Mouse (Mus musculus) limb, embryonic 13.5 days (tissue): ENCODE measurements around the gene Ppm1h. TPM values are rescaled to one million over a fixed set of nuclear protein-coding genes. Genes with fewer than 3 reads are reported as not detected.

ENCODE experiments used
- ATAC-seq: fragments of 200-750 bp; cut with Nextera tagmentation; 2 replicates; pipeline ENCODE4 v1.8.0; 2017; ENCODE audit warnings: low read depth, moderate number of reproducible peaks, moderate TSS enrichment; ENCODE audit not compliant: low FRiP score
- H3K27ac ChIP-seq: fragments of 300-500 bp; sonication (generic); 2 replicates; pipeline ENCODE4 v1.5.1; 2015; ENCODE audit warnings: inconsistent platforms, mild to moderate bottlenecking, moderate library complexity
- H3K27me3 ChIP-seq: fragments of 300-500 bp; sonication (generic); 2 replicates; pipeline ENCODE4 v1.6.1; 2015; ENCODE audit warnings: mild to moderate bottlenecking, inconsistent platforms
- H3K36me3 ChIP-seq: fragments of 300-500 bp; sonication (generic); 2 replicates; pipeline ENCODE4 v1.6.1; 2015; ENCODE audit warnings: inconsistent platforms, mild to moderate bottlenecking, moderate library complexity
- H3K4me1 ChIP-seq: fragments of 300-500 bp; sonication (generic); 2 replicates; pipeline ENCODE4 v1.6.1; 2015; ENCODE audit warnings: inconsistent platforms
- H3K4me2 ChIP-seq: fragments of 300-500 bp; sonication (generic); replicated peaks from 2 replicates; pipeline ENCODE4 v1.6.1; 2015; ENCODE audit warnings: inconsistent platforms, mild to moderate bottlenecking, moderate library complexity
- H3K4me3 ChIP-seq: fragments of 300-500 bp; sonication (generic); 2 replicates; pipeline ENCODE4 v1.5.1; 2015; ENCODE audit warnings: moderate library complexity, mild to moderate bottlenecking, inconsistent platforms
- H3K9ac ChIP-seq: fragments of 300-500 bp; sonication (generic); 2 replicates; pipeline ENCODE4 v1.6.1; 2015; ENCODE audit warnings: mild to moderate bottlenecking, inconsistent platforms
- H3K9me3 ChIP-seq: fragments of 300-500 bp; sonication (generic); 2 replicates; pipeline ENCODE4 v1.6.1; 2016; ENCODE audit warnings: inconsistent platforms
- WGBS: fragments of 180-500 bp; shearing (Covaris S2); methylation state at CpG from one replicate; pipeline ENCODE4 v1.1.7; 2015; 5-methylcytosine and 5-hydroxymethylcytosine counted together
- polyA plus RNA-seq: library from polyadenylated mRNA; unstranded; fragments of >200 nt; fragmentation: Nextera tagmentation; extraction: Ambion mirVana; gene quantifications from 2 replicates; pipeline ENCODE4 v1.2.1, GENCODE M21; 2015

Ppm1h gene
- polyA plus RNA-seq, 1 experiment from 2014 or later = 4.1 TPM

DNA sequence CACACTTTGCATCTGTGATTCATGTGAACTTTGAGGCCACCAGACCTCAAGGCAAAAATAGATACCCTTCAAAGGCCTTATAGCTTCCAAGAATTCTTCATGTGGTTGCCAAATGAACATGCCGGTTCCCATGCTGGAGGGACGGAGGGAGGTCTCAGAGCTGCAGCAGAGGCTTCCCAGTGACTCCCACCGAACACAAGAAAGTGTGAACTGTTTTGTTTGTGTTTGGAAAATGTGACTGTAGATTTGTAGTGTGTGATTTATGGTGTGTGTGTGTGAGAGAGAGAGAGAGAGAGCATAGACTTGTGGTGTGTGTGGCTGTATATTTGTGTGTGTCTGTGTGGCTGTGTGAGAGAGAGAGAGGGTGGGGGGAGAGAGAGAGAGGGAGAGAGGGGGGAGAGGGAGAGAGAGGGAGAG lies 151.2 kb downstream of the Ppm1h start:
- no peaks in the 10 kb centered on the region for H3K9me3 ChIP-seq
- H3K27me3 ChIP-seq = no peaks in the 10 kb centered on the region
- H3K4me2 ChIP-seq = no peak overlapping the region
- no peak overlapping the region for H3K9ac ChIP-seq
- 35% methylated on average over 3 of the region's 3 CpGs for WGBS
- H3K36me3 ChIP-seq = no peaks in the 10 kb centered on the region
- H3K27ac ChIP-seq = no peak overlapping the region
- no peak overlapping the region for H3K4me3 ChIP-seq
- H3K4me1 ChIP-seq = peaks cover 24% of the 10 kb centered on the region
- no peak for ATAC-seq

DNA sequence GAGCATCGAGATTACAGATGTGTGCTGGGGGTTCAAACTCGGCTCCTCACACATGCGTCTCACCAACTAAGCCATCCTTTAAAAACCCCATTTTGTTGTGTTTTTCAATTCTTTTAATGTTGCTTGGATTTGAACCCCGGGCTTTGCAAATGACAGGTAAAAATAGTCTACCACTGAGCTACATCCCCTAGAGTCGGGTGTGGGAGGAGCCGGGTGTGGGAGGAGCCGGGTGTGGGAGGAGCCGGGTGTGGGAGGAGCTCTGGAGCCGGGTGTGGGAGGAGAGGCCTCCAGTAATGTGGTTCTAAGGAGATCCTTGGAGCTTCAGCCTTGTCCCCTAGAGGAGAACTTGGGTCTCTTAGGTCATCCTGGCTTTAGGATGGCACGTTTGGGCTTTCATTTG lies 152.1 kb downstream of the Ppm1h start:
- H3K9me3 ChIP-seq = no peaks in the 10 kb centered on the region
- WGBS = 94% methylated on average over 10 of the region's 10 CpGs

DNA sequence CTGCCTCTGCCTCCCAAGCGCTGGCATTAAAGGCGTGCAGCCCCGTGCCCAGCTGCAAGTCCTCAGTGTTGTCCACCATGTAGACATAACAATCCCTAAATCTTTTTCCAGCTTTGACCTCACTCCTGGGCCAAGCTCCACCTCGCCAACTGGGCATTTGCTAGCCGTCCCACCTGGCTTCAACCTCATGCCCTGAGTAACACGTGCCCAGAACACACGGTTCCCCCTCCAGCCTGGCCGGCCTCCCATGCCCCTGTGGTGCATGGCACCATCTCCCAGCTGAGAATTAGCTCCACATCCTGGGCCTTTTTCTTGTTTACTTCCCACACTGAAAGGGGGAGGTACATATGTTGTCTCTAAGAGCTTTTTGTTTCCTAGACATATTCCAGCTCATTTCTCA lies 163.5 kb downstream of the Ppm1h start:
- Histone ChIP-seq H3K36me3 (no peaks in the 10 kb centered on the region), H3K9ac (no peak overlapping the region), H3K9me3 (peaks cover 9% of the 10 kb centered on the region; the same call in 1 of the 2 replicates), H3K27ac (no peak overlapping the region), H3K27me3 (no peaks in the 10 kb centered on the region), H3K4me1 (peaks cover 12% of the 10 kb centered on the region), H3K4me2 (no peak overlapping the region), H3K4me3 (no peak overlapping the region)
- 93% methylated on average over 8 of the region's 8 CpGs for WGBS
- no peak for ATAC-seq

More for the DNA sequence above, 152.1 kb downstream of the Ppm1h start:
- Histone ChIP-seq H3K9ac (no peak overlapping the region), H3K27ac (no peak overlapping the region), H3K27me3 (no peaks in the 10 kb centered on the region), H3K4me2 (no peak overlapping the region), H3K4me3 (no peak overlapping the region), H3K4me1 (peaks cover 21% of the 10 kb centered on the region), H3K36me3 (no peaks in the 10 kb centered on the region)
- ATAC-seq = no peak

DNA sequence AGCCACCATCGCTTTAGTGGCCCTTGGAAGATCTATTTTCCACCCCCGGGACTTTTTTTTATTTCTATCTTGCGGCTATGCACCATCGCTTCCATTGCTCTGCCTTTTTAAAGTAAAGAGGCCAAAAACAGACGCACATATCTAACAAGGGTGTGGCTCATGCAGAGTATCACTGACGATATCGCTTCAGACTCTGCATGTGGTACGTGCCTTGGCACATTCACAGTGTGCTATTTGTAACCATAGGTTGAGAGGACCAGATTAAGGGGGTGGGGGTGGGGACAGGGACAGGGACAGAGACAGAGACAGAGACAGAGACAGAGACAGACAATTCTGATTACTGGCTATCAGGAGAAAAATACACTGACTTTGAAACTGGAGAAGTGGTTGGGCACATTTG lies 164.4 kb downstream of the Ppm1h start:
- Histone ChIP-seq H3K27me3 (no peaks in the 10 kb centered on the region), H3K9ac (no peak overlapping the region), H3K4me1 (peaks cover 22% of the 10 kb centered on the region), H3K27ac (no peak overlapping the region), H3K4me3 (no peak overlapping the region), H3K9me3 (peaks cover 9% of the 10 kb centered on the region; the same call in 1 of the 2 replicates), H3K4me2 (no peak overlapping the region), H3K36me3 (no peaks in the 10 kb centered on the region)
- ATAC-seq = no peak
- whole genome bisulfite sequencing = 91% methylated on average over 8 of the region's 8 CpGs

DNA sequence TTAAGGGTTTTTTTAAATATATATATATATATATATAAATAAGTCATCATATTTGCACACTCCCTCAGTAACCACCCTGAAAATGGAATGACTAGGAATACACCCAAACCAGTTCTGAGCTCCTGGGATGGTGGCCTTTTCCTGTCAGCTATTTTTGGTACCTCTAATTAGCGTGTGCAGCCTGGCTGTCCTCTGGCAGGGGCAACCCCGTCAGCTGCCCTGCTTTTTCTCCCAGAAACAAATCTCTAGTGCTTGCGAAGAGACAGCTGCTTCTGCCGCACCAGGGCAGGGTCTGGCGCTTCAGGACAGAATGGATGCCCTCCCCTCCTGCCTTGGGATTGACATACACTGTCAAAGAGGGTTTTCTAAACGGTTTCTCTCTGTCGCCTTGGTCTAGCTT lies 166.9 kb downstream of the Ppm1h start:
- Histone ChIP-seq H3K4me1 (peaks cover 31% of the 10 kb centered on the region), H3K4me2 (no peak overlapping the region), H3K36me3 (no peaks in the 10 kb centered on the region), H3K9ac (no peak overlapping the region), H3K27me3 (no peaks in the 10 kb centered on the region), H3K9me3 (peaks cover 5% of the 10 kb centered on the region; the same call in 1 of the 2 replicates), H3K4me3 (no peak overlapping the region), H3K27ac (peak overlapping the region; percentile 69; the same call in 1 of the 2 replicates)
- 52% methylated on average over 7 of the region's 7 CpGs for WGBS
- peak; percentile 71 for ATAC-seq

DNA sequence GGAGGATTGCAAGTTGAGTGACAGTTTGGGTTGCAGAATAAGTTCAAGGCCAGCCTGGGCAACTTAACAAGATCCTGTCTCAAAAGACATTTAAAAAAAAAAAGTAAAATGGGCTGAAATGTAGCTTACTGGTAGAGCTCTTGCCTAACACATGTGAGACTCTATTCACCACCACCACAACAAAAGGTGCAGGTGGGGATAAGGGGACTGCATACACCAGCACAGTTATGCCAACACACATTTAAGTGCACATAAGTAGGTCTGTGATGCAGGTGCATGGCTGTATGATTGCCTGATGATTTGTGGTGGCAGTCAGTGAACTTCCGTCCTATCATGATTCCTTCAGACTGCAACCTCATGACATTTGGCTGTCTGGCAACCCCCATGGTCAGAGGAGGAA lies 167.9 kb downstream of the Ppm1h start:
- Histone ChIP-seq H3K36me3 (no peaks in the 10 kb centered on the region), H3K9me3 (no peaks in the 10 kb centered on the region), H3K27me3 (no peaks in the 10 kb centered on the region), H3K4me1 (peaks cover 41% of the 10 kb centered on the region), H3K4me2 (no peak overlapping the region), H3K27ac (no peak overlapping the region), H3K9ac (no peak overlapping the region), H3K4me3 (no peak overlapping the region)
- 100% methylated on average over 1 of the region's 1 CpGs for WGBS
- ATAC-seq = no peak

DNA sequence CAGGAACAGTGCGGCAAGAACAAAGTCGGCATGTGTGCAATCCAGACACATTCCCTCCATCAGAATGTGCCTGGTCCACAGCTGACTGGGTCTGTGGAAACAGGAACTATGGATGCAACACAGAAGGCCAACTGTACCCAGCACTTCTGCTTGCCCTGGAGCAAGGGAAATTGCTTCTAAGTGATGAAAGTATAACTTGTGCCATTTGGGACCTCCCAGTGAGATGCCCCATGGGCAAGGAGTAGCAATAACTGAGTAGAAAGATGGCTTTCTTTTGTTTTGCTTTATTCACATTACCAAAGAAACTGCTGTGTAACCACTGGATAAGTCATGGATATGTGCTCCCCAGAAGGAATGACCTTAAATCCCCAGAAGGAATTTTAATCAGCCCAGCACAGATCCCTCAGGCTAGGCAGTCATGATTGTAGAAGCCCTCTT lies 169.5 kb downstream of the Ppm1h start:
- H3K9me3 ChIP-seq = no peaks in the 10 kb centered on the region
- WGBS = 58% methylated on average over 2 of the region's 2 CpGs
- no peak overlapping the region for H3K9ac ChIP-seq
- H3K36me3 ChIP-seq = no peaks in the 10 kb centered on the region
- H3K4me1 ChIP-seq = peaks cover 46% of the 10 kb centered on the region
- ATAC-seq = peak; percentile 38; the same call in 1 of the 2 replicates
- H3K27me3 ChIP-seq = no peaks in the 10 kb centered on the region
- H3K4me3 ChIP-seq = no peak overlapping the region
- H3K4me2 ChIP-seq = no peak overlapping the region
- peak overlapping the region; percentile 3; the same call in 1 of the 2 replicates for H3K27ac ChIP-seq

DNA sequence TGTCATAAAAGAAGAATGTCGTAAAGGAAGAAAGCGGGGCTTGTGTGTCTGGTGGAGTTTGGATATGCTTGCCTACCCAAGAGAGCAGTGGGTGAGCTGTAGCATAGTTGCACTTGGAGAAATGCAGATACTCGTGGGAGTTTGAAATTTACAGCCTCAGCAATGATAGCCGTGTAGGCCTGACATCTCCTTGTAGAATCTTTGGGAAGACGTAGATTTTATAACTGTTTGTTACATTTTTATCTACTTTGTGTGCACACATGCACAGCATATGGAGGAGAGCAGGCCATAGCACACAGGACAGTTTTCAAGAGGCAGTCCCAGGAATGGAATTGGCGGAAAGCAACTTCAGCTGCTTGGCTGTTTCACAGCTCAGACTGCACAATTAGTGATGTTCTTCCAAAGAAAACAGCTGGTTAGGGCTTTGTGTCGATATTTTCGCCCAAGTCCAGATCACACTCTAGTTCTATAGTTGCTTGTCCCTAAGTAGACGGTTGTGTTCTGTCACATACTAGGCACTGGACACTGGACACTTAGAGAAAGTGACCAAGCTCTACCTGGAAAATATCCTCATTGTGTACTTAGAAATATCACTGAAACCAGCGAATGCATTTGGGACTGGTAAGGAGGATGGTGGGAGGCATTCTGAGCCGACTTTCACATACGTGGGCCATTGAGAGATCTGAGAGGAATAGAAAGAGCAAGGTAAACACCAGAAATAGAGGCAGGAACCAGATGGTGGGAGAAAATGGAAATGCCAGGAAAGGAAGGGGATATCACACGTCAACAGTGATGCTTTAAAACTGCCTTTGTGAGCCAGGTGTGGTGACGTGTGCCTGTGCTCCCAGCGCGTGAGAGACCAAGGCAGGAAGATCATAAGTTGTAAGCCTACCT lies 173.0 kb downstream of the Ppm1h start:
- H3K27me3 ChIP-seq = no peaks in the 10 kb centered on the region
- 67% methylated on average over 16 of the region's 16 CpGs for WGBS
- no peak overlapping the region for H3K9ac ChIP-seq
- H3K27ac ChIP-seq = no peak overlapping the region
- no peak overlapping the region for H3K4me2 ChIP-seq
- H3K9me3 ChIP-seq = no peaks in the 10 kb centered on the region
- H3K36me3 ChIP-seq = no peaks in the 10 kb centered on the region
- no peak for ATAC-seq
- H3K4me3 ChIP-seq = no peak overlapping the region
- H3K4me1 ChIP-seq = peaks cover 52% of the 10 kb centered on the region

DNA sequence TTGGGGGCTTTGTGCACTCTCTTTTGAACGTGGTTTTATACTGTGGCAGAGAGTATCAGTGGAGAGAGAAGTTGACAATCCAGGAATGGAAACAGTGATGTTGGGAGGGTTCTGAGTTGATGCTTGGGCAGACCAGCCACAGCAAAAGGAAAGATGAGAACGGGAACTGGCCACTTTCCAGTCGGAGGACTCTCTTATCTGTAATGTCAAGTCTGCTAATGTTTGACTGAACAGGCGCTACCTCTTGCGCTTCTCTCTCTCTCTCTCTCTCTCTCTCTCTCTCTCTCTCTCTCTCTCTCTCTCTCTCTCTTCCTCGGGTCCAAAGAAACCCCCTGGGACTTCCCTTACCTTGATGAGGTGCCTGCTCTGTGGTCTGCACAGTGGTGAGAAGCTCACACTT lies 176.0 kb downstream of the Ppm1h start:
- no peaks in the 10 kb centered on the region for H3K27me3 ChIP-seq
- WGBS = 81% methylated on average over 6 of the region's 6 CpGs
- H3K27ac ChIP-seq = no peak overlapping the region
- no peak for ATAC-seq
- H3K36me3 ChIP-seq = no peaks in the 10 kb centered on the region
- no peak overlapping the region for H3K4me3 ChIP-seq
- no peaks in the 10 kb centered on the region for H3K9me3 ChIP-seq
- H3K9ac ChIP-seq = no peak overlapping the region
- H3K4me2 ChIP-seq = no peak overlapping the region
- peaks cover 32% of the 10 kb centered on the region for H3K4me1 ChIP-seq

DNA sequence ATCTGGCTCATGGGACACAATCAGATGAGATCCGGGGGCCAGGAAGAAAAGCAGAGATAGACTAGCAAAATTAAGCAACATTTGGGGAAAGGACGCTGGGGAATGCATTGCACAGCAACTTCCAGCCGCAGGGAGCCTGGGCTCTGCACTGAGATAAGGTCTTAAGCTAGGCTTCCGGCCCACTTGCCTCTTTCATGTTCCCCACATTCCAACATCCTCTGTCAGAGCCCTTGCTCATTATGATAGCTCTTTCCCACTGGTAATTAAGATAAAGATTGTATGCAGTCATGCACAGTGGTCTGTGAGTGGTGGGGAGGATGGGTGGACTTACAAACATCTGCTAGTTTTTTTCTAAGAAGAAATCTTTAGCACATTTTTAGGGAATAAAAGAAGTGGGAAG lies 176.6 kb downstream of the Ppm1h start:
- no peak overlapping the region for H3K4me3 ChIP-seq
- WGBS = 58% methylated on average over 4 of the region's 4 CpGs
- no peak overlapping the region for H3K4me2 ChIP-seq
- no peaks in the 10 kb centered on the region for H3K9me3 ChIP-seq
- no peaks in the 10 kb centered on the region for H3K36me3 ChIP-seq
- no peaks in the 10 kb centered on the region for H3K27me3 ChIP-seq
- H3K27ac ChIP-seq = no peak overlapping the region; the same call in 1 of the 2 replicates
- H3K4me1 ChIP-seq = peaks cover 32% of the 10 kb centered on the region
- no peak for ATAC-seq
- no peak overlapping the region for H3K9ac ChIP-seq

DNA sequence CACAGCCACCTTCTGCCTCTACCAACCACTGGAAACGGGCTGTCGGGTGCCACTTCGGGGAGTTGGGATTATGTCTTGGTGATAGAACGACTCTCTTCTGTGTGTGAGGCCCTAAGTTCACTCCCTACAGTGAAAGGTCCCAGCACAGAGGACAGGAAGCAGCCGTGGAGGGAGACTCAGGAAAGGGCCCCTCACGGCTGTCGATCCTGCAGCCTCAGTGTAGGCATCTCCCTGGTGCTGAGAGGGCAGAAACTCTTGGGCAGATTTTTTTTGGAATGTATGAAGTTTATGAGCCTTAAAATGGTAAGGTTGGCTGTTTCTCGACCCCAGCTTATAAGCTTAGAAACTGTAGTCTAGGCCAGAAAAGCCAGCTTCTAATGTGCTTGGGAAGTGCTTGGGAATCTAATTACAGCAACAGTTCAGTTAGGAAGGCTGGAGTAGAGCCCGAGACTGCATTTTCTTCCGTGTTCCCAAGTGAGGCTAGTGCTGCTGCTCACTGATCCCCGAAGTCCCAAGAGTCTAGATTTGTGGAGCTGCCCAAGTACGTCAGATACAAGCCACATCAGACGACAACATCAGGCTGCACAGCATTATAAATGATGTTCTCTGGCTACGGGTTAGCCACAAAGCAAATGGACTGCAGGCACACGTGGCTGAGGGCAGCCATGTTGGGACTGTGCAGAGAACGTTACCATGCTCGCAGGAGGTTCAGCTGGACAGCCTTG lies 177.6 kb downstream of the Ppm1h start:
- no peak for ATAC-seq
- WGBS = 65% methylated on average over 17 of the region's 17 CpGs
- no peaks in the 10 kb centered on the region for H3K9me3 ChIP-seq
- H3K9ac ChIP-seq = no peak overlapping the region
- H3K36me3 ChIP-seq = no peaks in the 10 kb centered on the region
- H3K4me1 ChIP-seq = peaks cover 25% of the 10 kb centered on the region
- no peak overlapping the region for H3K4me3 ChIP-seq
- H3K27me3 ChIP-seq = no peaks in the 10 kb centered on the region
- H3K4me2 ChIP-seq = no peak overlapping the region; the same call in 1 of the 2 replicates
- peak overlapping the region; percentile 55; the same call in 1 of the 2 replicates for H3K27ac ChIP-seq

DNA sequence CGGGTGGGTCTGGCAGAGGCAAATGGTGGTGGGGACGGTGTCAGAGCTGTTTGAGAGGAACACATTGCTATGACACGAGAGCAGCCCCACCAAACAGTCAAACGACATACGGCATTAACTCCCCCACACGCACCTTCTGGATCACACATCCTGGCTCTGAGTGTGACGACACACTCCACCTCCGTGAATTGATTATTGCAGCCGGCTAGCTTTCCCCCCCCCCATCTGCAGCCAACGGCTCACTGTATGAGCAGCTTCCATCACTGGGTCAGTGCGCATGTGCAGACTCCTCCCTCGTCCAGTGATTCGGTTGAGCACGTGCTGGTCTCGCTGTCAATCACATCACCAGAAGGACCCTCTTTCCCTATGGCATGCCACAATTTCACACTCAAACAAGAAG lies 178.6 kb downstream of the Ppm1h start:
- H3K4me2 ChIP-seq = no peak overlapping the region
- H3K36me3 ChIP-seq = no peaks in the 10 kb centered on the region
- no peak for ATAC-seq
- 87% methylated on average over 15 of the region's 15 CpGs for WGBS
- no peak overlapping the region for H3K4me3 ChIP-seq
- no peaks in the 10 kb centered on the region for H3K9me3 ChIP-seq
- no peaks in the 10 kb centered on the region for H3K27me3 ChIP-seq
- no peak overlapping the region for H3K27ac ChIP-seq
- peaks cover 22% of the 10 kb centered on the region for H3K4me1 ChIP-seq
- no peak overlapping the region for H3K9ac ChIP-seq
